Mouse (Mus musculus) Muller cell, postnatal 12 days (primary cell): ENCODE data around the gene Catsper2.

Experiments used
- DNase-seq: peaks from one replicate; pipeline ENCODE4 v3.0.0-alpha.2; 2015; ENCODE audit errors: inconsistent ontology term

The Catsper2 gene

GRCm38 (mm10) chr2:121413387-121414042 lies at the start of gene Catsper2, which contains the start of gene Pdia3:
TSS of gene Catsper2 (minus strand) at chr2:121413792.
TSS of gene Pdia3 (plus strand) at chr2:121413775.
- DNase-seq: peak; percentile 98

- peak; percentile 57 for DNase-seq
Observed at GRCm38 (mm10) chr2:121460071-121460470, 46.5 kb upstream of the Catsper2 start.

GRCm38 (mm10) chr2:121456692-121457642 lies 43.4 kb upstream of the Catsper2 start, which contains the start of gene Serinc4:
TSS of gene Serinc4 (minus strand) at chr2:121456781.
- peak; percentile 83 for DNase-seq

DNA sequence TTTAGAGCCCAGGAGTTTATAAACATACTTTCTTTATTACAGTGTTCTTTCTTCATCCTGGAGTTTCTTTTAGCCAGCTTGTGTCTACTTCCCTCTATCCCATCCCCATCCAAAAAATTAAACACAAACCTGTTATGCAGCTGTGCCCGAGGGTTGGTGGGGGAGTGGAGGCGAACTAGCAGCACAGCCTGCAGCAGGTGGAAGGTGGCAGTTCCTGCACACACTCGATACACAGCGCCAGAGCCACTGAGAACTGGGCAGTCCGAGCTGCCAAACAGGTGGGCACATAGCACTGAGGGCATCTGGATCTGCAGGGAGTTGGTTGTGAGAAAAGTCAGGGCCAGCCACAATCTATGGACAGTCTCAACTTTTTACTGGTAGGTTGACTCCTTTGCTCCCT lies 41.9 kb upstream of the Catsper2 start:
- DNase-seq: no peak

GRCm38 (mm10) chr2:121453917-121454316 lies 40.3 kb upstream of the Catsper2 start:
- no peak for DNase-seq

DNA sequence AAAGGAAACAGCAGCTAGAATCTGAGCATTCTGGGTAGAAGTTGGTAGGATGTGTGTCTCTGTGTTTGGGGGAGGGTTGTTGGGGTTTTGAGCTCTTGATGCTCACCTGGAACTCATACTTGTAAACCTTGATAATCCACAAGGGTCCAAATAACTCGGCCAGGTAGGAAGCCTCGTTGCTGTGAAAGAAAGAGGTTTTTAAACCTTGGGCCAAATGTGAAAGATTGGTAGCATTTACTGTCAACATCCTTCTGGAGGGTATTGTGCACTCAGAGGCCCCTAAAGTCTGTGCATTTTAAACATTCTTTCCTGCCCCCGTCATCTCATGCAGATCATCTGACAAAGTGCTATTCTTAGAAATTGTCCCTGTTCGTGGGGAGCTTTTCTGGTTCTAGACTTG lies 39.4 kb upstream of the Catsper2 start, which contains the start of gene Hypk:
Gene Hypk (plus strand): TSS at position 301 of the 400 bp plus-strand sequence.
- DNase-seq: no peak

DNA sequence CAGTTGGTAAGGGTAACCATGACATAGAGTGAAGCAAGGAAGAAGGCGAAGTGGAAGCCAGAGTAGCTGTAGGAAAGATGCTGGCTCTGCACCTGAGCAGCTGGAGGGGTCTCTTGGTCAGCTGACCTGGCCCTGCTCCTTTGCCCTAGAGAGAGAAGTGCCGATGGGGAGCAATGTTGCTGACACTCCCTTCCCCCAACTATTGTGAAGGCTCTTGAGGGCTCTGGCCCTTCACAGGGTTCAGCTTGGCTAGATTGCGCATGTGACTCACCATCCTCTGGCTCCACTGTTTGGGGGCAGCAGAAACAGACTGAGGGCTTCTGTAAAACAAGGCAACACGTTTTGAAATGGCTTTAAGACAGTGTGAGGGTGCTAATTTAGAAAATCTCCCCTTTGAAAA lies 38.8 kb upstream of the Catsper2 start:
- no peak for DNase-seq

GRCm38 (mm10) chr2:121450093-121450492 lies 36.5 kb upstream of the Catsper2 start:
- DNase-seq: peak; percentile 31

DNA sequence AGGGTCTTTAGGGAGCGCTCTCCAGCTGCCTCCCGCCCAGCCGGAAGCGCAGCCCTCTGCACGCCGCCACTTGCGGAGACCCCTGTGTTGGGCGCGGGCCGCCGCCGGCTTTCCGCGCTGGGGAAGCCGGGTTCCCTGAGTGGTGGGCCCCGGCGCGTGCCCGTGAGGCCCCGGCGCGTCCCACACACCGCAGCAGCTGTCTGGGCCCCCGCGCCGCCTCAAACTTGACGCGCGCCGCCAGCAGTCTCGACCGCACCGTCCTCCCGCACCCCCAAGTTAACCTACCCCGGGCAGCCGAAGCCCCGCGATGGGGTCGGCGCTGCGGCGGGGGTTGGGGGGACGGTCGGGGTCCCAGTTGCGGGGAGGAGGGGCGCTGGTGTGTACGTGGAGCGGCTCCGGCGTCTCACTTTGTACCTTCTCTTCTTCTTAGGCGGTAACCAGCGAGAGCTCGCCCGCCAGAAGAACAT lies 36.0 kb upstream of the Catsper2 start:
- no peak for DNase-seq

GRCm38 (mm10) chr2:121448739-121449535 lies 35.3 kb upstream of the Catsper2 start, which contains the start of gene Serf2:
TSS of gene Serf2 (plus strand) at chr2:121449195.
- peak; percentile 100 for DNase-seq

DNA sequence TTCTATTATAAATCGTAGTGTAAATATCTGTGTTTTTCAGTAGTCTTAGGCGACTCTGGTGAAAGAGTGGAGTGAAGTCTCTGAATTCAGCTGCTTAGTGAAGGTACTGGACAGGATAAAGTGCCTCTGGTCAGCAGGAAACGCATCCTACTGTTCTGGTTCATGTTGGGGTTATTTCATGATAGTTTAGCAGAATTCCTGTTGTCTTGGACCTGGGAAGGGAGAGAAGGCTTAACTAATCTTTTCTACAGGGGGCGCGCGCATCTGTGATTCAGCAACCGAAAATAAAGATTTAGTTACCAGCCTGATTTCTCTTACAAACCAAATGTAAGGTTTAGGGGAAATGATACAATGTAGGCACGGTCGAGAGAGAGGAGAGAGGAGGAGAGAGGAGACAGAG lies 34.5 kb upstream of the Catsper2 start:
- DNase-seq: peak; percentile 68

DNA sequence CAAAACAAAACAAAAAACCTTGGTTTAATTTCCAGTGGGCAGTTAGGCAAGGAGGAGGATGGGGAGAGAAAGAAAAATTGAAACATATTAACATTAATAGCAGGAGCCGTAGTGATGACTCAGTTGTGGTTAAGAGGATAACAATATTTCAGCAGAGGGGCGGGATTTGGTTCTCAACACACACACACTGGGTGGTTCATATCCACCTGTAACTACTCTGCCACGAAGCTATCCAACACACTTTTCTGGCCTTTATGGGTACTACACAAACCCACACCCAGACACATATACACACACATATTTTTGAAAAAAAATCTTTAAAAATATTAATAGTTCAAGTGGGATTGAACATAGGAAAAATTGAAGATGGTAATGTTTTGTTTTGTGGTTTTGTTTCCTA lies 33.4 kb upstream of the Catsper2 start:
- DNase-seq: no peak

GRCm38 (mm10) chr2:121446506-121446905 lies 32.9 kb upstream of the Catsper2 start:
- DNase-seq: no peak

DNA sequence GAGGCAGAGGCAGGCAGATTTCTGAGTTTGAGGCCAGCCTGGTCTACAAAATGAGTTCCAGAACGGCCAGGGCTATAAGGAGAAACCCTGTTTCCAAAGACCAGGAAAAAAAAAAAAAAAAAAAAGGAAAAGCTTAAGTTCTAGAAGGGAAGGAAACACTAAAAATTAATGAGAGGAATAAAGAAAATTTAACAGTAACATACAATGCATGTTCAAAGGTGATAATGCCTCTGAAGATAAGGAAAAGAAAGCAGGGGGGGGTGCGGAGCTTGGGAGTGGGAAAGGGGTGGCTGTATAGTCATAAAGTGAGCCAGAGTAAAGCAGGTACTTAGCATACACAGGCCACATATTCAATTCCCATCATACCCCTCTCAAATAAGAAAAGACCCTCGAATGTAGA lies 31.5 kb upstream of the Catsper2 start:
- DNase-seq: no peak

DNA sequence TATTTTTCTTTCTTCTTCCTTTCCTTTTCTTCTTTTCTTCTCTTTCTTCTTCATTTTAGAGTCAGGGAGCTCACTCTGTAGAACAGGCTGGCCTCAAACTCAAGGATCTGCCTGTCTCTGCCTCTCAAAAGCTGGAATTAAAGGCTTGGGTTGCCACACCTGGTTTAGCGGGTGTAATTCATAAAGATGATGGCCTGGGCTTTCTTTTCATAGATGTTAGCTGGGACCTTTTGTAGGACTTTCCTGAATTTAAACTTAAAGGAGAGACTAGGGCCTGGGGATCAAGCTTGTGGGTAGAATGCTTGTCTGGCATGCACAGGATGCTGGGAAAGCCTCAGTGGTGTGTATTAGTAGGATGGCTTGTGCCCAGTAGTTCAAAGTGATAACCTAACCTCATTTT lies 30.6 kb upstream of the Catsper2 start, which contains the start of gene Ell3:
Gene Ell3 (minus strand): TSS at position 101 of the 400 bp plus-strand sequence.
- DNase-seq: no peak

DNA sequence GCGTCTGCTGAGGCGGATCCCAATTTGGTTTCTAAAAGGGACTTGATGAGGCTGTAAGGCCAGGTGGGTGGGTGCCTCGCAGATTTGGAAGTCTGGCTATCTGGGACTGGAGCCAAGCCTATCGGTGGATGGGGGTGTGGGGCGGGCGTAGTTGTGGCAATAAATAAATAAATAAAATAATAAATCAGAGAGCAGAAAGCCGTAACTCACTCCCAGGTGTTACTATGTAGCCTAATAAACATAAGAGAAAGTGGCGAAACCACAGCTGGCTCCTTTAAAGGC lies 29.4 kb upstream of the Catsper2 start:
- no peak for DNase-seq

DNA sequence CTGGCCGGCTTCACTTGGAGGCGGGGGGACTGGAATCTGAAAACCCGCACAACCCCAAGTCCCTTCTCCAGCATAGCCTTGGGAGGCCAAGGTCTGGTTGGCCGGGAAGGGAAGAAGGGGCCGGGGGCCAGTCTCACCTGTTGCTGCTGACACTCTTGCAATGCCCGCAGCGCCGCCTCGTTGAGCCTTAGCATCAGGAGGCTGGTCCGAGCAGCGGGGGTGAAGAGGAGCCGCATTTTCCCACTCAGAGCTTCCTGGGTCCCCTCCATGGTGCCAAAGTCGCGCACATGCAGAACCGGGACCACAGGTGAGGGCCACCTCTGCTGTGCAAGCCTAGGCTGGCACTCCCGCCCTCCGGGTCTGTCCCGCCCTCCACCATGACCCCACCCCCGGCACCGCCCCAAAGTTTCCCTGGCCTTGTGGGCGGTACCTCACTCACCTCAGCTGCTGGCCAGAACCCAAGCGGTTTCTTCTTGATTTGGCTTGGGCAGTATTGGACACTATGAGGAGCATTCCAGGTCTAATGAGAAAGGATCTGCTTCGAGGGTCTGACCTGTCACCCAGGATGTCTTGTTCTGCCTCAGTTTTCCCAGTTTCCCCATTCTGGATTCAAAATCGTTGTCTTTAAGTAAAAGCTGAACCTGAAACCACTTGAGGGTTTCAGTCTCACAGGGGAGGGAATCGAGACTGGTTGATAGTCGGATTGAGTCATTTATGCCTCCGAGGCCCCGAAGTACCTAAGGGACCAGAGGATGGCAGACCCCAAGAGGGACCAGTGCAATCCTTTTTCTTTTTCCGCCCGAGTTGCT lies 28.9 kb upstream of the Catsper2 start:
- DNase-seq: peak; percentile 67

DNA sequence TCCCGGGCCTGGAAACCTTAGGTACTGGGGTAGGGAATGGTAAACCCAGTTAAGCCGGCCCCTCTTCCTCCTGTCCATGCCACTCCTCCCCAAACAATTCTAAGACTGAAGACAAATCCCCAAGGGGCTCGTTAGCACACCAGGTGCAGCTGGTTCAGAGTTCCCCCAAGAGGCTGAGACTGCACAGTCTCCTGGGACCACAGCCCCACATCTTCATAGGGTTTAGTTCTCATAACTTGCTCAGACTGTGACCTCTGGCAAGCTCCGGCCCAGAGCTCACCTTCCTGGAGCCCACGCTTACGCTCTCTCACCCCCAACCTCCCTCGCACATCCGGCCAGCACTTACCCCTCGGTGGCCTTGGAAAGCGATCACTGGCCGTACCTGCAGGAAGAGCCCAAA lies 28.2 kb upstream of the Catsper2 start:
- no peak for DNase-seq

GRCm38 (mm10) chr2:121440834-121441605 lies 27.4 kb upstream of the Catsper2 start:
- no peak for DNase-seq

DNA sequence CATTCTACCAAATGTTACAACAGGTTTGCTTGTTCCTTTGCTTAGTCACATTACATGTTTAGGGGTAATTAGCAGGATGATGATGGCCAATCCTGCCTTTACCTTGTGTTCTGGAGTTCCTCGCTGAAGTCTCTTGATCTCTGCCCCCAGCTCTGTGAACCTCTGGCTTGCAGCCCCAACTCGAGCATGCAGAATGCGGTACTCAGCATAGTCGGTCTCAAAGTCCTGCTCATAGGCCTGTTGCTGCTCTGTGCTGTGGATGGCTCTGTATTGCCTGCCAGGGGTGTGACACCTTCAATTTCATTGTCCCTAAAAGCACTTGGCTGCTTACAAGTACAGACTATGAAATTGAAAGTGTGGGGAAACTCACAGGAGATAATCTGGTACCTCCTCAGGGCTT lies 26.2 kb upstream of the Catsper2 start:
- DNase-seq: no peak
